ENCODE assay signal across 8 mouse cellular contexts in the genomic region with DNA sequence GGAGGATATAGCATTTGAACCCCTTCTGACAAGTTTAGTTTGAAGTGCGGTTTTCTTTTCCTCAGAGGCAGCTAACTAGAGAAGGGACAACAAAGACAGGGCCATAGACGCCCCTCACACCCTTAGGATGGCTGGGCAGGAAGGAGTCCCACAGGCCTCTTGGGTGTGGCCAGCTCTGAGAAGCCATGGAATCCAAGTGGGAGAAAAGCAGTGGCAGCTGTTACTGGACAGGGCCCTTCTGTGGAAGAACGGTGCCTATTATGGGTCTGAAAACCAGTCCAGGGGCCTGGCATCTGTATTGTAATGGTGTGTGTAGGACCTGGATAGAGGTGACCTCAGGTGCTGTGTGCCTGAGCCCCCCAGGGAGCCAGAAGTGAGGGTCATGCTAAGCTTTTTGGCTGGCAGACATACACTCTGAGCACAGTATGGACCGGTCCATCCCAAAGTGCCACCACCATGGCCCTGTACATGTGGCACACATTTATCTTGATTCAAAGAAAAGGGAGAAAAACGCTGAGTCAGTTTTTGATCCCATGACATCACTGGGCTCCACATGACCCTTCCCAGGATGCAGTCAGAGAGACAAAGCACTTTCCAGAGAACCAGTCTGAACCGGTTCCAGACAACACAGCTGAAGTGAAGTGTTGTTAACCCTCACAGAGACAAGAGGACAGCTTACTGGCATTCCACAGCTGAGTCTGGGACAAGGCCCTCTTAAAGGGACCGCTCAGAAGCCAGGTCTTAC. TPM values are rescaled to one million over a fixed set of nuclear protein-coding genes. Genes with fewer than 3 reads are reported as not detected.
DNase-seq lines count a peak whose midpoint lies in the region; ATAC-seq and TF ChIP-seq lines count a peak whose summit lies in the region.

No protein-coding gene starts in this region.

- H3K27me3 ChIP-seq in MEL (ENCODE audit: control insufficient read depth in 1 of 2, insufficient read depth in 2 of 2, low read length in 2 of 2): no peaks in the 10 kb centered on the region
- H3K27me3 ChIP-seq in heart, embryonic 14.5 days (ENCODE audit: control insufficient read depth, insufficient read depth, low read length): no peaks in the 10 kb centered on the region
- H3K27me3 ChIP-seq in midbrain, embryonic 10.5 days (ENCODE audit: low read depth, poor library complexity, severe bottlenecking): no peaks in the 10 kb centered on the region

- peak overlapping the region; percentile 32; the same call in 1 of the 2 replicates for H3K4me2 ChIP-seq in heart, embryonic 14.5 days (ENCODE audit: low read length)

- TF ChIP-seq RAD21 in MEL (IDR thresholded peaks at IDR 0.05; ENCODE audit: low read depth, low read length): no peak

- ATAC-seq in heart, embryonic 14.5 days (ENCODE audit: insufficient number of reproducible peaks, insufficient read depth, low FRiP score, low read depth): peak; percentile 90
- ATAC-seq in inflammation-experienced regulatory T-cells, adult 6 months: no peak

- peaks cover 23% of the 10 kb centered on the region for H3K79me2 ChIP-seq in MEL (ENCODE audit: control insufficient read depth, insufficient read depth, low read length, poor library complexity)

- H3K36me3 ChIP-seq in MEL (ENCODE audit: control insufficient read depth in 1 of 2, insufficient read depth in 2 of 2, low read length in 2 of 2): peaks cover 2 to 11% of the 10 kb centered on the region in 2 experiments
- H3K36me3 ChIP-seq in heart, embryonic 14.5 days (ENCODE audit: control insufficient read depth, insufficient read depth, low read length): peaks cover 26% of the 10 kb centered on the region
- H3K36me3 ChIP-seq in midbrain, embryonic 10.5 days: peaks cover 72% of the 10 kb centered on the region

- H3K9ac ChIP-seq in MEL (ENCODE audit: control insufficient read depth, low read depth, low read length, poor library complexity, severe bottlenecking): no peak overlapping the region
- H3K9ac ChIP-seq in heart, embryonic 14.5 days (ENCODE audit: low read length): peak overlapping the region; percentile 50

- TF ChIP-seq EP300 in MEL (IDR thresholded peaks at IDR 0.05; ENCODE audit: low read depth in 1 of 2, low read length in 2 of 2): no peak

- TF ChIP-seq POLR2A in MEL (IDR thresholded peaks at IDR 0.05; ENCODE audit: control insufficient read depth in 1 of 2, insufficient read depth in 1 of 2, low read depth in 1 of 2, low read length in 2 of 2, poor library complexity in 1 of 2): no peak

- TF ChIP-seq CTCF in MEL (IDR thresholded peaks at IDR 0.05 in 2 of 3, conservative IDR thresholded peaks at IDR 0.05 in 1 of 3; ENCODE audit: control insufficient read depth in 1 of 3, insufficient read depth in 1 of 3, low read depth in 2 of 3, low read length in 3 of 3, poor library complexity in 1 of 3, severe bottlenecking in 1 of 3): no peak

- peaks cover 0 to 10% of the 10 kb centered on the region in 2 experiments; a peak in 2 of 4 replicates for H3K4me1 ChIP-seq in MEL (ENCODE audit: control insufficient read depth in 1 of 2, insufficient read depth in 2 of 2, low read length in 2 of 2)
- peaks cover 45 to 60% of the 10 kb centered on the region in 2 experiments for H3K4me1 ChIP-seq in heart, embryonic 14.5 days (ENCODE audit: control insufficient read depth in 2 of 2, insufficient read depth in 2 of 2, low read length in 2 of 2)
- H3K4me1 ChIP-seq in midbrain, embryonic 10.5 days: peaks cover 33% of the 10 kb centered on the region

- H3K4me3 ChIP-seq in MEL (ENCODE audit: control insufficient read depth in 1 of 2, insufficient read depth in 1 of 2, low read depth in 2 of 2, low read length in 2 of 2): no peak overlapping the region
- H3K4me3 ChIP-seq in heart, embryonic 14.5 days (ENCODE audit: control insufficient read depth in 1 of 2, insufficient read depth in 1 of 2, low read depth in 1 of 2, low read length in 2 of 2): no peak overlapping the region
- no peak overlapping the region for H3K4me3 ChIP-seq in midbrain, embryonic 10.5 days

- H3K27ac ChIP-seq in MEL (ENCODE audit: control insufficient read depth, low read depth, low read length): no peak overlapping the region
- peak overlapping the region; percentile 91 to 93 for H3K27ac ChIP-seq in heart, embryonic 14.5 days (replicated peaks in 1 of 2; ENCODE audit: control insufficient read depth in 1 of 2, insufficient read depth in 1 of 2, low read depth in 2 of 2, low read length in 2 of 2)
- H3K27ac ChIP-seq in midbrain, embryonic 10.5 days (replicated peaks): peak overlapping the region; percentile 63

- intact Hi-C loops in gastrocnemius, postnatal 36 days (cut with DNase I): no loop called here

- H3K9me3 ChIP-seq in MEL (replicated peaks; ENCODE audit: insufficient read depth, low read length): no peaks in the 10 kb centered on the region
- no peaks in the 10 kb centered on the region for H3K9me3 ChIP-seq in heart, embryonic 14.5 days (ENCODE audit: control insufficient read depth, low read length)
- no peaks in the 10 kb centered on the region for H3K9me3 ChIP-seq in midbrain, embryonic 10.5 days (replicated peaks)

- WGBS in heart, embryonic 14.5 days: 36% methylated on average over 7 of the region's 7 CpGs
- WGBS in midbrain, embryonic 10.5 days: 78% methylated on average over 7 of the region's 7 CpGs

- no peak for DNase-seq in MEL (ENCODE audit: low read depth, low spot score)
- DNase-seq in c-Kit-positive CD71-positive TER-119-positive erythroid progenitor cells, embryonic 14.5 days (ENCODE audit: low spot score): peak; percentile 21
- DNase-seq in kidney, postnatal 14 days: peak; percentile 77
- peak; percentile 37 for DNase-seq in midbrain, embryonic 10.5 days (ENCODE audit: low spot score)
- DNase-seq in cerebellum, adult 11-12 months: no peak
- DNase-seq in gastrocnemius, postnatal 36 days: no peak

TF ChIP-seq in MEL, 35 proteins besides CTCF, POLR2A, EP300 and RAD21 (continues in another document):
- TF ChIP-seq TAL1 (IDR thresholded peaks at IDR 0.05; ENCODE audit: low read length): no peak
- no peak for TF ChIP-seq MEF2A (IDR thresholded peaks at IDR 0.05; ENCODE audit: extremely low read depth, insufficient replicate concordance, low read depth, low read length, poor library complexity, severe bottlenecking)
- peak; percentile 74 for TF ChIP-seq MAFK (IDR thresholded peaks at IDR 0.05; ENCODE audit: borderline replicate concordance, low read depth, low read length)
- no peak for TF ChIP-seq POLR2AphosphoS2 (IDR thresholded peaks at IDR 0.05; ENCODE audit: low read length)
- TF ChIP-seq UBTF (IDR thresholded peaks at IDR 0.05; ENCODE audit: borderline replicate concordance, insufficient read depth, low read depth, low read length): no peak
- no peak for TF ChIP-seq CHD1 (IDR thresholded peaks at IDR 0.05; ENCODE audit: low read depth, low read length)
- no peak for TF ChIP-seq KAT2A (conservative IDR thresholded peaks at IDR 0.05; ENCODE audit: low read depth, low read length)

RNA-seq across cellular contexts. Expression of a gene that starts 33.7 kb away (rescaled TPM):
- 1.2 and 8.2 TPM in 2 replicates for total RNA-seq in MEL (2012; rRNA removed)
- 1 to 10 TPM in 1 of 2 experiments, not detected in 1; 5.3 TPM for polyA plus RNA-seq in MEL (2012; ENCODE audit: insufficient read depth in 1 of 2, insufficient read length in 2 of 2, low read depth in 1 of 2, low replicate concordance in 2 of 2, missing spikeins in 1 of 2)
- 5.6 and 8.4 TPM in 2 replicates for polyA plus RNA-seq in heart, embryonic 14.5 days (2014; fragmentation: Nextera tagmentation; extraction: Ambion mirVana)
- 4.2 and 5.9 TPM in 2 replicates for polyA plus RNA-seq in midbrain, embryonic 10.5 days (2016; fragmentation: Nextera tagmentation; extraction: Ambion mirVana)
- polyA plus RNA-seq in inflammation-experienced regulatory T-cells, adult 6 months (2017; shearing (Covaris generic)): 1 to 10 TPM in 1 of 3 experiments, under 1 TPM in 1, not detected in 1; 0.56 to 1.1 TPM
- total RNA-seq in gastrocnemius, postnatal 36 days (2021): 1 to 10 TPM; 5.7 to 9.0 TPM

RNA-seq across cellular contexts. Expression of a gene that starts 33.9 kb away (rescaled TPM):
- total RNA-seq in MEL (2012; rRNA removed): 114 and 122 TPM in 2 replicates
- 10 to 100 TPM in 1 of 2 experiments, not detected in 1; 97.7 TPM for polyA plus RNA-seq in MEL (2012; ENCODE audit: insufficient read depth in 1 of 2, insufficient read length in 2 of 2, low read depth in 1 of 2, low replicate concordance in 2 of 2, missing spikeins in 1 of 2)
- 409 and 446 TPM in 2 replicates for polyA plus RNA-seq in heart, embryonic 14.5 days (2014; fragmentation: Nextera tagmentation; extraction: Ambion mirVana)
- 173 and 174 TPM in 2 replicates for polyA plus RNA-seq in midbrain, embryonic 10.5 days (2016; fragmentation: Nextera tagmentation; extraction: Ambion mirVana)
- polyA plus RNA-seq in inflammation-experienced regulatory T-cells, adult 6 months (2017; shearing (Covaris generic)): 100 to 1,000 TPM; 194 to 284 (median 245) TPM
- 100 to 1,000 TPM; 332 to 340 TPM for total RNA-seq in gastrocnemius, postnatal 36 days (2021)

RNA-seq across cellular contexts. Expression of a gene that starts 34.2 kb away (rescaled TPM):
- 2.1 and 3.4 TPM in 2 replicates for total RNA-seq in MEL (2012; rRNA removed)
- 1 to 10 TPM in 1 of 2 experiments, not detected in 1; 3.8 TPM for polyA plus RNA-seq in MEL (2012; ENCODE audit: insufficient read depth in 1 of 2, insufficient read length in 2 of 2, low read depth in 1 of 2, low replicate concordance in 2 of 2, missing spikeins in 1 of 2)
- polyA plus RNA-seq in heart, embryonic 14.5 days (2014; fragmentation: Nextera tagmentation; extraction: Ambion mirVana): 1.5 and 1.8 TPM in 2 replicates
- 5.2 and 5.4 TPM in 2 replicates for polyA plus RNA-seq in midbrain, embryonic 10.5 days (2016; fragmentation: Nextera tagmentation; extraction: Ambion mirVana)
- polyA plus RNA-seq in inflammation-experienced regulatory T-cells, adult 6 months (2017; shearing (Covaris generic)): 1 to 10 TPM in 1 of 3 experiments, under 1 TPM in 1, not detected in 1; 0.35 to 1.2 TPM
- not detected for total RNA-seq in gastrocnemius, postnatal 36 days (2021)

RNA-seq across cellular contexts. Expression of a gene that starts 48.7 kb away (rescaled TPM):
- total RNA-seq in MEL (2012; rRNA removed): 0.04 TPM in 1 of 2 replicates, not detected in the other
- under 1 TPM in 1 of 2 experiments, not detected in 1; 0.03 TPM for polyA plus RNA-seq in MEL (2012; ENCODE audit: insufficient read depth in 1 of 2, insufficient read length in 2 of 2, low read depth in 1 of 2, low replicate concordance in 2 of 2, missing spikeins in 1 of 2)
- polyA plus RNA-seq in heart, embryonic 14.5 days (2014; fragmentation: Nextera tagmentation; extraction: Ambion mirVana): 0.30 and 0.42 TPM in 2 replicates
- 0.47 TPM in 2 replicates for polyA plus RNA-seq in midbrain, embryonic 10.5 days (2016; fragmentation: Nextera tagmentation; extraction: Ambion mirVana)
- not detected for polyA plus RNA-seq in inflammation-experienced regulatory T-cells, adult 6 months (2017; shearing (Covaris generic))
- 10 to 100 TPM in 1 of 2 experiments, 1 to 10 TPM in 1; 9.3 to 11.0 TPM for total RNA-seq in gastrocnemius, postnatal 36 days (2021)

RNA-seq across cellular contexts. Expression of a gene that starts 60.0 kb away (rescaled TPM):
- total RNA-seq in MEL (2012; rRNA removed): 101 and 111 TPM in 2 replicates
- polyA plus RNA-seq in MEL (2012; ENCODE audit: insufficient read depth in 1 of 2, insufficient read length in 2 of 2, low read depth in 1 of 2, low replicate concordance in 2 of 2, missing spikeins in 1 of 2): 100 to 1,000 TPM in 1 of 2 experiments, 10 to 100 TPM in 1; 38.0 to 129 TPM
- polyA plus RNA-seq in heart, embryonic 14.5 days (2014; fragmentation: Nextera tagmentation; extraction: Ambion mirVana): 52.2 and 53.3 TPM in 2 replicates
- polyA plus RNA-seq in midbrain, embryonic 10.5 days (2016; fragmentation: Nextera tagmentation; extraction: Ambion mirVana): 48.0 and 48.7 TPM in 2 replicates
- polyA plus RNA-seq in inflammation-experienced regulatory T-cells, adult 6 months (2017; shearing (Covaris generic)): 10 to 100 TPM; 20.1 to 29.0 (median 23.2) TPM
- total RNA-seq in gastrocnemius, postnatal 36 days (2021): 10 to 100 TPM; 25.6 to 29.1 TPM

Comparison
In these comparisons a context has a peak if more than half of its experiments do, and no peak if none do; other contexts are left out.
1. DNase-seq: peak in c-Kit-positive CD71-positive TER-119-positive erythroid progenitor cells, embryonic 14.5 days (single experiment), kidney, postnatal 14 days (single experiment) and midbrain, embryonic 10.5 days (single experiment); none in MEL (single experiment), cerebellum, adult 11-12 months (single experiment) and gastrocnemius, postnatal 36 days (0 of 2).